Mouse (Mus musculus) ES-E14 (cell line): ENCODE results near the gene March1. TPM values are rescaled to one million over a fixed set of nuclear protein-coding genes. Genes with fewer than 3 reads are reported as not detected.

Experiments
- DNase-seq: peaks from one replicate; pipeline ENCODE4 v3.0.0-alpha.2; 2013; ENCODE audit warnings: low read depth, low spot score
- H3K27ac ChIP-seq: 2 replicates; pipeline ENCODE4 v1.5.1; 2012; ENCODE audit warnings: low read depth, mild to moderate bottlenecking, low read length, moderate library complexity, mixed read lengths; ENCODE audit not compliant: poor library complexity, insufficient read depth, severe bottlenecking
- H3K36me3 ChIP-seq: 2 replicates; pipeline ENCODE4 v1.6.1; 2012; ENCODE audit warnings: mild to moderate bottlenecking, low read length, moderate library complexity, mixed read lengths; ENCODE audit not compliant: control insufficient read depth, poor library complexity, insufficient read depth, severe bottlenecking
- H3K4me1 ChIP-seq, 2 experiments: fragments of 150-350 bp in 1 of 2; sonication (generic) in 1 of 2; 2 replicates each; pipeline ENCODE4 v1.6.1; 2012; ENCODE audit warnings: low read length in 2 of 2, mild to moderate bottlenecking in 1 of 2, mixed read lengths in 1 of 2; ENCODE audit not compliant: control insufficient read depth in 2 of 2, insufficient read depth in 2 of 2, poor library complexity in 1 of 2
- H3K4me3 ChIP-seq, 2 experiments: fragments of 150-350 bp in 1 of 2; sonication (generic) in 1 of 2; 2 replicates each; pipeline ENCODE4 v1.5.1; 2012; ENCODE audit warnings: low read length in 2 of 2, low read depth in 1 of 2, mild to moderate bottlenecking in 1 of 2, mixed read lengths in 1 of 2; ENCODE audit not compliant: insufficient read depth in 1 of 2, poor library complexity in 1 of 2, severe bottlenecking in 1 of 2
- H3K9ac ChIP-seq: 2 replicates; pipeline ENCODE4 v1.6.1; 2012; ENCODE audit warnings: low read depth, mild to moderate bottlenecking, low read length, mixed read lengths; ENCODE audit not compliant: poor library complexity, insufficient read depth, severe bottlenecking
- H3K9me3 ChIP-seq: fragments of 150-350 bp; sonication (generic); 2 replicates; pipeline ENCODE4 v1.6.1; 2012; ENCODE audit warnings: low read depth, mild to moderate bottlenecking, low read length; ENCODE audit not compliant: control insufficient read depth, insufficient read depth
- CHD2 ChIP-seq: IDR thresholded peaks from 2 replicates; pipeline ENCODE4 v1.6.1; 2014; ENCODE audit warnings: mild to moderate bottlenecking, low read depth, low read length, inconsistent platforms
- HCFC1 ChIP-seq: IDR thresholded peaks from 2 replicates; pipeline ENCODE4 v1.6.1; 2012; ENCODE audit warnings: low read length, inconsistent platforms, borderline replicate concordance; ENCODE audit not compliant: insufficient read depth
- MAFK ChIP-seq: IDR thresholded peaks from 2 replicates; pipeline ENCODE4 v1.6.1; 2014; ENCODE audit warnings: mild to moderate bottlenecking, low read depth, low read length, inconsistent platforms; ENCODE audit not compliant: insufficient read depth
- ZC3H11A ChIP-seq: IDR thresholded peaks from 2 replicates; pipeline ENCODE4 v1.6.1; 2012; ENCODE audit warnings: low read depth, mild to moderate bottlenecking, inconsistent platforms, low read length, borderline replicate concordance
- ZNF384 ChIP-seq: IDR thresholded peaks from 2 replicates; pipeline ENCODE4 v1.6.1; 2012; ENCODE audit warnings: low read depth, low read length, inconsistent platforms
- in situ Hi-C, 2 experiments: fragments of 600-800 bp; cut with MboI; formaldehyde crosslinking; loops; one replicate each; pipeline ENCODE4 v1.15.1; 2025; ENCODE audit warnings: low sequenced_read_pairs in 2 of 2, inconsistent platforms in 1 of 2; ENCODE audit not compliant: unreplicated experiment in 2 of 2
- total RNA-seq: library from RNA; depleted of rRNA; stranded (reverse); fragments of 300-350 nt; gene quantifications from 2 replicates; pipeline ENCODE4 v1.2.3, GENCODE M21; 2012

Gene March1
- total RNA-seq, 1 experiment, result 0.22 TPM

DNA sequence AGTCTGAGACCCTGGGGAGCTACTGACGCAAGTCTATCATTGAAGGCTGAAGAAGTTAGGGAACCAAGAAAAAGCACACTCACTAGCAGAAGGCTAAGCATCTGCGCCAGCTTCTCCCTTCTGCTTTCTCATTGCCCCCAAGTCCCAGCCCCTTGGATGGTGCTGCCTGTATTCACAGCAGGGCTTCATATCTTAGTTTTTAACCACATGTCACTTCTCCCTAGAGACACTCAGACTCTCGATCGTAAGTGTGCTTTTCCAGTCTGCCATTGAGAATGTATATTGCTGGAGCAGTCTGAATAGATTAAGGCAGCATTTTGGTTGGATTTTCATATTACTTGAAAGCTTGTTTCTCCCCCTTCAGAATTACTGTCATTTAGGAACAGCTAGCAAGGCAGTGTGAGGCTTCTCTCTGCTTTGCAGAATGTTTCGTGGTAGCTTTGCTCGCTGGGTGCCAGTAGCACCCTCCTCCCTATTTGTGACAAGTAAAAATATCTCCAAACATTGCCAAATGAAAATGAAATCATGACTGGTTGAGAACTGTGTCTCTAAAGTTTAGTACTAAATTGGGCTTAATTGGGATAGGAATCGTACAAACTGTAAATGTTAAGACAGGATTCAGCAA, 586.2 kb downstream of the March1 start:
- no peak overlapping the region for H3K4me3 ChIP-seq
- in situ Hi-C loops, result no loop called here
- no peak for DNase-seq
- no peak for TF ChIP-seq HCFC1
- H3K9me3 ChIP-seq, result no peaks in the 10 kb centered on the region
- H3K27ac ChIP-seq, result no peak overlapping the region
- H3K4me1 ChIP-seq, result no peaks in the 10 kb centered on the region
- no peak overlapping the region for H3K9ac ChIP-seq
- no peaks in the 10 kb centered on the region for H3K36me3 ChIP-seq

DNA sequence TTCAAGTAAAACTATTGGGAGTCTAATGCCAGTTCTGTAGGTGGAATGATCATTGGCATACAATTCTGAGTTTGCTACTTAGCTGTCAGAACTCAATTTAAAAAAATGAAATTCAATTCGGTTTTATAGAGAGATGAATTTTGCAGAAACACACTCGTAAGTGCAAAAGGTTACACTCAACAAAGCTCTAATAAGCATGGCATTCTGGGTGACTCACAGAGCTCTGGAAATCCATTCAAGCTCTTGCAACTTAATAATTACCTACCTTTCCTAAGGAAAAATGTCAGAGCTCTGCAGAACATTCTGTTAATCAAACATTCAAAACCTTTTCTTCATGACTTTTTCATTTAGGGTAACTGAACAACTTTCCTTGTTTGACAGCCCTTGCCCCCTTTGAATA, 591.9 kb downstream of the March1 start:
- no peak overlapping the region for H3K4me3 ChIP-seq
- in situ Hi-C loops, result no loop called here
- no peak for DNase-seq
- H3K9ac ChIP-seq, result no peak overlapping the region
- H3K36me3 ChIP-seq, result no peaks in the 10 kb centered on the region
- H3K9me3 ChIP-seq, result no peaks in the 10 kb centered on the region
- TF ChIP-seq HCFC1 (no peak), ZNF384 (no peak), ZC3H11A (no peak), CHD2 (no peak)
- H3K4me1 ChIP-seq, result no peaks in the 10 kb centered on the region
- no peak overlapping the region for H3K27ac ChIP-seq

DNA sequence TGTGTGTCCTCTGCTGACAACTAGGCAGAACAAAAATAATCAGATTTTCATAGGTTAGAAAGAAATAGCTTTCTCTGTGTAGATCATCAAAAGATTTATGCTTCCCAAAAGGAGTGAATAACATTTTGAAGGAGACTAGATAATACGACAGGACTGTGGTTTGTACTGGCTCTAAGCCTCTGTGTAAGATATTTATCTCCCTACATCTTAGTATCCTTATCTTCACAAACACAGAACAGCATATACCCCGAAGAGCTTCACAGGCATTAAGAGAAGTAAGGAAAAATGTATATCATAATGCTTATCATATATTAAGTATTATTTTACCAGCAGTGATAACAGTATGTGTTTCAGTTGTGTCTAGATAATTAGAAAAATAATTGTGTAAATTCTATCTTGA, 592.6 kb downstream of the March1 start:
- no peak for DNase-seq
- in situ Hi-C loops, result no loop called here
- Histone ChIP-seq H3K27ac (no peak overlapping the region), H3K4me3 (no peak overlapping the region), H3K9me3 (no peaks in the 10 kb centered on the region), H3K9ac (no peak overlapping the region), H3K36me3 (no peaks in the 10 kb centered on the region), H3K4me1 (no peaks in the 10 kb centered on the region)
- TF ChIP-seq MAFK, result no peak
- no peak for TF ChIP-seq HCFC1

DNA sequence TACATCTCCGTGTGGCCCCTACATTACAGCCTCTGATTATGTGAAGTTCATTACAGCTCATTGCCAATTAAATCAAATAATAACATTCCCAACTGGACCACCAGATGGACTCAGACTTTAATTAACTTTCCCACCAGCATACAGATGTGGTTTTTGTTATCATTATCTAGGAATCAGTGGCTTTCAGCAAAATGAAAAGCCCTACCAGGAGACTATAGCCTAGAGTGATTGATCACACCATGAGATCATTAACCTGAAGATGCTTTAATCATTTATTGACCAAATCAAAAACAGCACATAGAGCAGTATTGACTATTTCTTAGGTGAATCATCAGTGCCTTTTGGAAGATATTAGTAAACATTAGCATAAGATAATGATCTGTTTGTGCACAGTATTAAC, 602.3 kb downstream of the March1 start:
- Histone ChIP-seq H3K27ac (no peak overlapping the region), H3K36me3 (no peaks in the 10 kb centered on the region), H3K4me3 (no peak overlapping the region), H3K9me3 (no peaks in the 10 kb centered on the region), H3K9ac (no peak overlapping the region), H3K4me1 (no peaks in the 10 kb centered on the region)
- no peak for DNase-seq
- in situ Hi-C loops, result no loop called here
- TF ChIP-seq ZNF384, result no peak
- TF ChIP-seq ZC3H11A, result no peak
- no peak for TF ChIP-seq CHD2
- no peak for TF ChIP-seq HCFC1
- TF ChIP-seq MAFK, result no peak

DNA sequence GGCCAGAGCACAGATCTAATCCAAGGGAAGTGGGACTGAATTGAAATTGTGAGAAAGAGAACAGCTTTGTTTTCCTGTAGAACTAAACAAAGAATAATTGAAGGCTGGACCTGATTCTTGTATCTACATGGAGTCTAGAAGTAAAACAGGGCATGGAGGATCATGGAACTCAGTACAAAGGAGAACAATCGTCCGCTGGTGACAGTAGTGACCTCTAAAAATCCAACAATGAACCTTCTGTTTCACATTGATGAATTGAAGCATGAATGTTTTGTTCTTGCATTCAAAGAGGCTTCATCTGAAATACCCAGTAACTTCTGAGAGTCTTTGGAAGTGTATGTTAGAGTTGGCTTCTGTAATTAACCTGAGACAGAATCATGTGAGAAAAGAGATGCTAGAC, 612.2 kb downstream of the March1 start:
- TF ChIP-seq MAFK (no peak), CHD2 (no peak)
- H3K9ac ChIP-seq, result no peak overlapping the region
- H3K4me1 ChIP-seq, result no peaks in the 10 kb centered on the region
- H3K36me3 ChIP-seq, result no peaks in the 10 kb centered on the region
- H3K4me3 ChIP-seq, result no peak overlapping the region
- no peaks in the 10 kb centered on the region for H3K9me3 ChIP-seq
- no peak for DNase-seq
- H3K27ac ChIP-seq, result no peak overlapping the region
- in situ Hi-C loops, result no loop called here
